Mouse (Mus musculus): ENCODE measurements around the gene Aqp7.
"Not testable (repeated sequence)": the region's sequence is repeated elsewhere in the genome, so short reads cannot be mapped to it uniquely, and the experiment has no call there.

Aqp7 gene

GRCm38 (mm10) chr4:41047524-41048271, at the start of gene Aqp7:
Gene Aqp7, minus strand, starts transcription at chr4:41048139.
- in situ Hi-C loops (cut with MboI; ENCODE audit: low sequenced_read_pairs) = no loop called here

GRCm38 (mm10) chr4:41097381-41097780, 49.4 kb upstream of the Aqp7 start:
- in situ Hi-C loops (cut with MboI; ENCODE audit: low sequenced_read_pairs) = no loop called here

- in situ Hi-C loops (cut with MboI; ENCODE audit: low sequenced_read_pairs) = no loop called here
These were observed 48.9 kb upstream of the Aqp7 start for GRCm38 (mm10) chr4:41096794-41097193.

DNA sequence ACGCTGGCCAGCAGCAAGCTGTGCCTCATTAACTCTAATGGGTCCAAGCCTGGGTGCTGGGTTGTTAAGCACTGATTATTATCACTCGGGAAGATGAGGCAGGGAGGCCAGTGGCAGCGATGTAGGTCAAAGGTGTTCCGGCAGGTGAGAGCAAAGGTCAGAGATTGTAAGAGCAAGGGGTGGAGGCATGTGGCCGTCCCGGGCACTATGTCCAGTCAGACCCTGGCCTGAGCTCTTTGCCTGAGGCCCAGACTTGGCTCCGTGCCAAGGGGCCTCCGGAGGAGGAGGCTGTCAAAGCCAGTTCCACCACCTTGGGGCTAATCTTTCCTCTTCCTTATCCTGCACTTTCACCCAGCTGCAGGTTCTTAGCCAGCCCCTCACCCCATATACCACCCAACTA, 48.2 kb upstream of the Aqp7 start:
- in situ Hi-C loops (cut with MboI; ENCODE audit: low sequenced_read_pairs) = no loop called here

DNA sequence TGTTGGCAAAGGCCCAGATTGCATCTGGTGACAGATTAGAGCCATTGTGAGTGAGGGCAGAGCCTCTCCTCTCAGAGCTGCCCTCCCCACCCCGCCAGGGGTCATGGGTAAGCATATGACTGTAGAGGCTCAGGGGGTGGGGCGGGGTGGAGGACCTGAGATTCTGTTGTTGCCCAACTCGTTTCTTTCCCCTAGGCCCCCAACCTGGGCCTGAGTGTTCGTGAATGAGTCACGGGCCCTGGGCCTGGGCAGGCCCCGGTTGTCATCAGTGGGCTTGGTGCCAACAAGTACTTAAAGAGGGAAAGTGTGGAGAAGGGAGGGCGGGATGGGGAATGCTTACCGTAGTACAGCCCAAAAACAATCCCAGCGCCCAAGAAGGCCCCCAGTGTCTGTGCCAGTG, 46.4 kb upstream of the Aqp7 start:
- in situ Hi-C loops (cut with MboI; ENCODE audit: low sequenced_read_pairs) = no loop called here

DNA sequence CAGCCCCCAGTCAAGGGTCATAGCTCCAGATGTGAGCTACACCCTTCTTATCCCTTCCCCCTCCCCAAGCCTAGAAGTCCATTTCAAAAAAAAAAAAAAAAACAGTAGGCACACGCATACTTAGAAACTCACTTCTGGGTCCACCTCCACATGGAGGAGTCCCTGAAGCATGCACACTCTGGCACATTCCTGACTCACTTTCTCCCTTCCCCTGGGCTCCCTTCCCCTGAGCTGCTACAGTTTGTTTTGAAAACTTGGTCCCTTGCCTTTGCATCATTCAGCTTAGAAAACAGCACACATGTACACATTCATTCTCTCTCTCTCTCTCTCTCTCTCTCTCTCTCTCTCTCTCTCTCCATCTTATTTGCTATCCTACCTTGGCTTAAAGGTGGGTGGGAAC, 45.0 kb upstream of the Aqp7 start:
- in situ Hi-C loops (cut with MboI; ENCODE audit: low sequenced_read_pairs) = no loop called here

DNA sequence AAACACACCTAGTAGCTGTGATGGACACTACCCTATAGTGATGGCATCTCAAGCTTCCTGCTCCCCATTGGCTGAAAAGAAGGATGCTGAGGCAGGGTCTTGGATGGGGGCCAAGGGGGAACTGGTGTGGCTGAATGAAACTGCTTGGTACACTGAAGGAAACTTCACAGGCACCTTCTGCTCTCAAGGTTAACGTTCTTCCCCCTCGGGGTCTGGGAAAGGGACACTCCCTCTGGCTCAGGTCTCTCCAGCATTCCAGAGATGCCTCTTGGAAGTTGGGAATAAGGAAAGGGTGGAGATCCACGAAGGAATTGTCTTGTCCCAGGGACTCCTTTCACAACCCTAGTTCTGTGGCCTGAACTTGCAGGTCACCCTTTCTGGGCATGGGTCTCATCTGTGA, 43.5 kb upstream of the Aqp7 start:
- in situ Hi-C loops (cut with MboI; ENCODE audit: low sequenced_read_pairs) = no loop called here

GRCm38 (mm10) chr4:41089705-41090104, 41.8 kb upstream of the Aqp7 start:
- in situ Hi-C loops (cut with MboI; ENCODE audit: low sequenced_read_pairs) = no loop called here

- in situ Hi-C loops (cut with MboI; ENCODE audit: low sequenced_read_pairs) = no loop called here
These were observed 41.2 kb upstream of the Aqp7 start for GRCm38 (mm10) chr4:41089189-41089588.

DNA sequence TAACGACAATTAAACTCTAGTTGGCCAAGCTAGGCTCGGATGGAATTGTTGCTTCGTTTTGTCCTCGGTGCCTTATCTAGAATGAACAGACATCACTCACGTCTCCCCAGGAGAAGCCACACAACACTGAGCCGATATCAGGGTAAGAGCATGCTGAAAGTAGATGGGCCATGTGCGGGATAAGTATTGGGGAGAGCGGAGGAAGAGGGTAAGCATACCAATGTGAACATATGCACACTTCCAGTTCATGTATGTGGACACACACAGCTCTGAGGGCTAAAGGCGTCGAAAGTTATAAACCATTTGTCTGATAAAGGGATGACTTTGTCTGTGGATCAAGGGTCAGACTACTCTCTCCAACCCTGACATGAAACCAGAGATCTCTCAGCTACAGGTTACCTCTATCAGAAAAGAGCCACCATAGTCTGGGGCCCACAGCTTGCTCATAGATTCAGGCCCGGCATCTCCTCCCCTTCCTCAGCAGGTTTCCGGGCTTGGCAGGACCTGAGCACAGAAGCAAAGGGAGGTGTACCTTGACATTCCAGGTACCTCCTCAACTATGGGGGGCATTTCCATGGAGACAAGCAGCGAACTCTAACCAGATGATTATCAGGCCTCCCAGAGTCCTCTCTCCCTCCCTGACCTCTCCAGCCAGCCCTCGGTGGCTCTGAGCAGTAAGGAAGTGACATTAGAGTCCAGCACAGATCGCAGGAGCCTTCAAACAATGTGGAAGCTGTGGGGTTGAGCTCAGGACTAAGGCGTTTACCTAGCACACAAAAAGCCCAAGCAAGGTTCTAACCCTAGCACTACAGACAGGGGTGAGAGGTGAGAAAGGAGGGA, 39.7 kb upstream of the Aqp7 start:
- in situ Hi-C loops (cut with MboI; ENCODE audit: low sequenced_read_pairs) = no loop called here

DNA sequence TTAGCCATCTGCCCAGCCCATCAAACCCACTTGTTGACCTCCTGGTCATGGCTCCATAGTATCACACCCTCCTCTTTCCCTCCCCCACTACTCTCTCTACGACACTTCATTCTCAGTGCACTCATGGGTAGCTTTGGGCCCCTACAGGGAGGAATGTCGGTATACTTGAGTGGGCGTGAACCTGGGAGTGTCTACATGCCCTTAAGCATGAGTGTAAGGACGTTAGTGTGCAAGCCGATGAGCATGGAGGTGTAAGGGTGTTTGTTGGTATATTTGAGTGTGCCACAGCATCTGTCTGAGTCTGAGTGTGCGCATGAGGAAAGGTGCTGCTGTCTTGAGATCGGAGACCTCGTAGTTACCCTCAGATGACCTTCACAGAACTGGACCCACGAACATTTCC, 39.0 kb upstream of the Aqp7 start:
- in situ Hi-C loops (cut with MboI; ENCODE audit: low sequenced_read_pairs) = no loop called here

- in situ Hi-C loops (cut with MboI; ENCODE audit: low sequenced_read_pairs) = no loop called here
These were observed 36.9 kb upstream of the Aqp7 start for GRCm38 (mm10) chr4:41084819-41085218.

DNA sequence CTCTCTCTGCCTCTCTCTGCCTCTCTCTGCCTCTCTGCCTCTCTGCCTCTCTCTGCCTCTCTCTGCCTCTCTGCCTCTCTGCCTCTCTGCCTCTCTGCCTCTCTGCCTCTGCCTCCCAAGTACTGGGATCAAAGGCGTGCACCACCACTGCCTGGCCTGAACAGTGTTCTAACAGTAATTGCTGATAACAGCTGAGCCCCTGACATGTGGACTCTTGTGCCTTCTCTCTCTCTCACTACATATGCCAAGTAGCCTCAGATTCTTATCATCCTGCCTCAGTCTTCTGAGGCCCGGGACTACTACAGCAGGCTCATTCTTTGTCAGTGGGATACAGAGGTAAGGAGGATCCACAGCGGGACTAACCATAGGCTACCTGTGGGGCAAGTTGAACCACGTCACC, 34.9 kb upstream of the Aqp7 start:
- in situ Hi-C loops (cut with MboI; ENCODE audit: low sequenced_read_pairs) = not testable (repeated sequence)

GRCm38 (mm10) chr4:41081733-41082132, 33.8 kb upstream of the Aqp7 start:
- in situ Hi-C loops (cut with MboI; ENCODE audit: low sequenced_read_pairs) = no loop called here

GRCm38 (mm10) chr4:41078726-41079125, 30.8 kb upstream of the Aqp7 start:
- in situ Hi-C loops (cut with MboI; ENCODE audit: low sequenced_read_pairs) = no loop called here

DNA sequence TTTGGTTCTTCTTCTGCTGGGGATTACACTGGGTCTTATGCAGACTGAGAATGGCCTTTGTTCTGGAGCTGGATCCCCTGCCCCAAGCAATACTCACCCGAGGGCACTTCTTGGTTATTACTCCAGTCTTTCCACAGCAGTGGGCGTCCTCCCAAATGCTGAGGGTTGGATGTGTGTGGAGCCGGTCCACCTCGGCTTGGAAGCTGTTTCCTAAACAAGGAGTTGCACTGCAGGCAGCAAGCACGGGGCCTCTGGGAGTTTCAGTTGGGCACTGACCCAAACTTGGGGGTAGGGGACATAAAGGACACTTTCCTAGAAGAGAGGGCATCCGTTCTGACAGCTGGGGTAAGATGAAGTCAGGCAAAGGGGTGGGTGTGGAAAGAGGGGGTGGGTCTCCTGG, 26.5 kb upstream of the Aqp7 start:
- in situ Hi-C loops (cut with MboI; ENCODE audit: low sequenced_read_pairs) = no loop called here

- in situ Hi-C loops (cut with MboI; ENCODE audit: low sequenced_read_pairs) = no loop called here
These were observed 25.3 kb upstream of the Aqp7 start for GRCm38 (mm10) chr4:41073008-41073817.

GRCm38 (mm10) chr4:41071500-41072429, 23.8 kb upstream of the Aqp7 start:
- in situ Hi-C loops (cut with MboI; ENCODE audit: low sequenced_read_pairs) = no loop called here

DNA sequence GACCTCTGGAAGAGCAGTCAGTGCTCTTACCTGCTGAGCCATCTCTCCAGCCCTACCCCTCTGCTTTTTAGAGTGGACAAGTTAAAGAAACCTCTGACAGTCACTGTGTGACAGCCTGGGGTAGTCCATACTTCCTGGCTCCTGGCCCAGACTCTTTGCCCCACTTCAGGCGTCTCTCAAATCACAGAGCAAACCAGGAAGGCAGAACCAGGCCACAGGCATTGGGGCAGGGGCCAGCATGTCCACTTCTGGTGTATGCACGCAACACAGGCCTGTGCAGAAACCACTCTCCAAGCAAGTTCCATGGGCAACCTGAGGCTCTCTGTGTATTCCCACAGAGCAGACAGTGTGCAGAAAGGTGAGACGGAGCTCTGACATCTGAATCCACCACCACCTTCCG, 17.3 kb upstream of the Aqp7 start:
- in situ Hi-C loops (cut with MboI; ENCODE audit: low sequenced_read_pairs) = no loop called here

GRCm38 (mm10) chr4:41063894-41064673, 16.1 kb upstream of the Aqp7 start:
- in situ Hi-C loops (cut with MboI; ENCODE audit: low sequenced_read_pairs) = no loop called here
